Mouse (Mus musculus) thymus, postnatal 36 days (tissue): ENCODE results near the gene 5031410I06Rik.
"Not testable (repeated sequence)": the region's sequence is repeated elsewhere in the genome, so short reads cannot be mapped to it uniquely, and the experiment has no call there.

ENCODE experiments used
- DNase-seq, 2 experiments: peaks; one replicate each; pipeline ENCODE4 v3.0.0; 2022; ENCODE audit warnings: mixed read lengths in 2 of 2

The 5031410I06Rik gene

DNA sequence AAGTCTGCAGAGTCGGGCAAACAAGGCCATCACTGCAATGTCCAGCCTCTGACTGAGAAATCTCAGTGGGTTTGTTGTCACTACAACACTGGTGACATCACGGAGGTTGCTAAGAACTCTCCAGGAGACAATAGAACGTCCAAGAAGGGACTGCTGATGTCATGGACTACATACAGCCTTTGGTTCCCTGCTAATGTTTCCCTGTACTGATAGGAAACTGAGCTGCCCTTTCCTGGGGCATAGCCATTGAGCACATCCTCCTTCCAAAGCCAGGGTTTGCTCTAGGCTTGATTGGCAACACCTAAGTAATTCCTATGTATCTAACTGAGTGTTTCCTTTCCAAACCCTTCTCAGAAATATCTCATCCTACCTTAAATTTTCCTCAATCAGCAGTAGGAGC is at the start of gene 5031410I06Rik:
Gene 5031410I06Rik, minus strand, starts transcription at position 101 of the 400 bp plus-strand sequence.
- DNase-seq, result not testable (repeated sequence)

DNA sequence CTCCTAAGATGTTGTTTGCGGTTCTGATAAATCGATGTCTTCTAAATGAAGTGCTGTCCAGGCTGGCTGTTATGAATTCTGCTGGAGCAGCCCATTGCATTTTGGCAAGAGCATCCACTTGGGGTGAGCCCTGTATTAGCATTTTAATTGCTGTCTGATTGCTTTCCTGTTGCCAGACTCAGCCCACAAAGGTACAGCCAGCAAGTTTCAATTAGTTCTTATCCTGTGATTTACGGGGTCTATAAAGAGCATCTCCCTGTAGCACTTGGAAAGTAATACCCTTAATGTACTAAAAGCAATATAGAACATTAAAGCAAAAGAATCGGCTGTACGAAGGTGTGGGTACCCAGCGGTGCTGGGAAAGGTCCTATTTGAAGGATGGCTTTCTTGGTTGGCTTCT is 37.7 kb upstream of the 5031410I06Rik start:
- no peak for DNase-seq

DNA sequence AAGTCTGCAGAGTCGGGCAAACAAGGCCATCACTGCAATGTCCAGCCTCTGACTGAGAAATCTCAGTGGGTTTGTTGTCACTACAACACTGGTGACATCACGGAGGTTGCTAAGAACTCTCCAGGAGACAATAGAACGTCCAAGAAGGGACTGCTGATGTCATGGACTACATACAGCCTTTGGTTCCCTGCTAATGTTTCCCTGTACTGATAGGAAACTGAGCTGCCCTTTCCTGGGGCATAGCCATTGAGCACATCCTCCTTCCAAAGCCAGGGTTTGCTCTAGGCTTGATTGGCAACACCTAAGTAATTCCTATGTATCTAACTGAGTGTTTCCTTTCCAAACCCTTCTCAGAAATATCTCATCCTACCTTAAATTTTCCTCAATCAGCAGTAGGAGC is 16.2 kb upstream of the 5031410I06Rik start, which contains the start of gene Gm10220:
Gene Gm10220, minus strand, starts transcription at position 101 of the 400 bp plus-strand sequence.
- not testable (repeated sequence) for DNase-seq

DNA sequence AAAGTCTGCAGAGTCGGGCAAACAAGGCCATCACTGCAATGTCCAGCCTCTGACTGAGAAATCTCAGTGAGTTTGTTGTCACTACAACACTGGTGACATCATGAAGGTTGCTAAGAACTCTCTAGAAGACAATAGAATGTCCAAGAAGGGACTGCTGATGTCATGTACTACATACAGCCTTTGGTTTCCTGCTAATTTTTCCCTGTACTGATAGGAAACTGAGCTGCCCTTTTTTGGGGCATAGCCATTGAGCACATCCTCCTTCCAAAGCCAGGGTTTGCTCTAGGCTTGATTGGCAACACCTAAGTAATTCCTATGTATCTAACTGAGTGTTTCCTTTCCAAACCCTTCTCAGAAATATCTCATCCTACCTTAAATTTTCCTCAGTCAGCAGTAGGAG is 16.0 kb downstream of the 5031410I06Rik start, which contains the start of gene Gm10471:
Gene Gm10471, minus strand, starts transcription at position 101 of the 400 bp plus-strand sequence.
- not testable (repeated sequence) for DNase-seq

DNA sequence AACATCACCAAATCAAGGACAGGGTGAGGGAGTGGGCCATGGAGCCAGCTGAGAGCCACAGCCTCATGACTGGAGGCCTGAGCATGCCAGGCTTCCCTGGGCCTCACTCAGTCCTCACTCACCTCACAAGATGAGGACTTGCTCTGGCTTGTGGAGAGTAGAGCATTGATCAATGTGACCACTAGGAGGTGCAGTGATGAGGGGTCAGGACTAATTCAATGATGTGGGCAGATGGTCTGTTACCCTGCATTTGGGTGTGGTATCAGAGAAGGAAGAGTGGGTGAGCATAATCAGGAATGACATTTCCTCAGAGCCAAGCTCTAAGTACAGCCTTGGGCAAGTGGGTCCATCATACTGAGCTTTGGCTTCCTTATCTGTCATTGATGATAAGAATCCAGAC is 26.1 kb downstream of the 5031410I06Rik start:
- DNase-seq, result not testable (repeated sequence)

DNA sequence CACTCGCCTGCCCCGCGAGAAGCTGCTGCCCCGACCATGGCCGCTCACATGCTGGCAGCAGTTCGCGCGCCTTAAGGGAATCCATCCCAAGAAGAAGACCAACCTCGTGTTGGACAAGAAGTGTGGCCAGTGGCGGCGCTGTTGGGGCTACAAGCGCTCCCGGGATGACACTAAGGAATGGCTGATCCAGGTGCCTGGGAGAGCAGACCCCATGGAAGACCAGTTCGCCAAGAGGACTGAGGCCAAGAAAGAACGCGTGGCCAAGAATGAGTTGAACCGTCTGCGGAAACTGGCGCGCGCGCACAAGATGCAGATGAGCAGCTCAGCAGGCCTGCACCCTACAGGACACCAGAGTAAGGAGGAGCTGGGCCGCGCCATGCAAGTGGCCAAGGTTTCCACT is 34.4 kb downstream of the 5031410I06Rik start:
- no peak for DNase-seq

DNA sequence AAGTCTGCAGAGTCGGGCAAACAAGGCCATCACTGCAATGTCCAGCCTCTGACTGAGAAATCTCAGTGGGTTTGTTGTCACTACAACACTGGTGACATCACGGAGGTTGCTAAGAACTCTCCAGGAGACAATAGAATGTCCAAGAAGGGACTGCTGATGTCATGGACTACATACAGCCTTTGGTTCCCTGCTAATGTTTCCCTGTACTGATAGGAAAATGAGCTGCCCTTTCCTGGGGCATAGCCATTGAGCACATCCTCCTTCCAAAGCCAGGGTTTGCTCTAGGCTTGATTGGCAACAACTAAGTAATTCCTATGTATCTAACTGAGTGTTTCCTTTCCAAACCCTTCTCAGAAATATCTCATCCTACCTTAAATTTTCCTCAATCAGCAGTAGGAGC is 46.7 kb downstream of the 5031410I06Rik start, which contains the start of gene Gm7347:
Gene Gm7347, minus strand, starts transcription at position 101 of the 400 bp plus-strand sequence.
- DNase-seq, result not testable (repeated sequence)
